Mouse (Mus musculus) mature B cell (primary cell): Measurements from ENCODE around the gene Nsun6.

ENCODE experiments used
- in situ Hi-C: fragments of 300-500 bp; cut with MboI; formaldehyde crosslinking; loops from 2 replicates; pipeline ENCODE4 v1.14.3; 2019

Nsun6 gene

GRCm38 (mm10) chr2:14992531-14992930 lies 62.3 kb downstream of the Nsun6 start:
- in situ Hi-C loops = no loop called here

DNA sequence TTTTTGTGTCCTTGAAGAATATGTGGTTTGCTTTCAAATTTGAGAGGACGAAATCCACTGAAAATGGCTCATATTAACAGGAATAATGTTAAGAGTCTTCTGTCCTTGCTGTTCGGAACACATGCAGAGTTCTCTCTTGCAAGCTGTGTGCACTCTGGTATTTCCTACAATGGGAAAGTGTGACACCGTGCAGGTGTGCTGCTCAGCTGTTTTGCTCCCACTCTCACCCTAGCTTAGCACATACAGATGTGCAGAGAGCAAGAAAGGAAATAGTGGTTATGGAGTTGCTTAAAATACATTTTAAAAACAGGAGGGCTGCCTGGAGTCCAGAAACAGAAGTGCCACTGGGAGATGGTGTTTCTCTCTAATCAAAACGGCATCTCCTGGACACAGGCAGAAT lies 65.5 kb downstream of the Nsun6 start:
- in situ Hi-C loops = no loop called here

GRCm38 (mm10) chr2:14988451-14988850 lies 66.4 kb downstream of the Nsun6 start:
- in situ Hi-C loops = no loop called here

GRCm38 (mm10) chr2:14984029-14984428 lies 70.8 kb downstream of the Nsun6 start:
- in situ Hi-C loops = no loop called here

DNA sequence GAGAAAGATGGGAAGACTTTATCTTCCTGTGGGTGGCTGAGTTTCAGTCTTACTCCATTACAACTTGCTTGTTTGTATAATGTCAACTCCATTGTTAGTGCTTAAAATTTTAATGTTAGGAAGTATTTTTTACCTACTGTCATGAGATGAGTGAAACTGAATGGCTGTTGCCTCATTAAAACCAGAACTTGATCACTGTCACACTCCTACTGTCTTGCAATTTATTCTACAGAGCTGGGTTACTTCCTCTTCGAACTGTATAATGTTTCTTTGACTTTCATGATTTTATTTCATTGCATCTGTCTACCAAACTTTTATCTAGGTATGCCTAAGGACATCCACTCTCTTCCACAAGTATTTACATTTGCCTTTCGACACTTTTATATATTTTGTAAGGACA lies 93.4 kb downstream of the Nsun6 start:
- in situ Hi-C loops = no loop called here

DNA sequence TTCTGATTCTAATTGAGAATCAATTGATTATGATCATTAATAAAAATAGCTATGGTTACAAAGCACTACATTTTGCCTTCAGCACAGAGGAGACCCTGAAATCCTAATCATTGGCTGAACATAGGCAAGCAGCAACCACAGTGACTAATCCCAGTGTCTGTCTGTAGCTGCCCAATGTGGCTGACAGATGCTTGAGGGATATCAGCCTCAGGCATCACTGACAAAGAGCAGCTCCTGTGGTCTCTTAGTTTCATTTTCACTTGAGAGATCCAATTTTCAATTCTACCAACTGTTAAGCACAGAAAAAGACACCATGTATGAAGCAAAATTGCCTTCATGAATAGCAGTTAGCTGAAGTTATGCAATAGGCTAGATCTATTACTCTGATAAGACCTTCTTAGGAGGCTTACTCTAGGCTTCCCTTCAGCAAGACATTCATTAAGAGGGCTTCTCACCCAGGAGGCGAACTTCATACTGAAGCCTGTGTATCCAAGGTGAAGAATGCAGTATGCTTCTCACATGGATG lies 93.8 kb downstream of the Nsun6 start:
- in situ Hi-C loops = no loop called here

DNA sequence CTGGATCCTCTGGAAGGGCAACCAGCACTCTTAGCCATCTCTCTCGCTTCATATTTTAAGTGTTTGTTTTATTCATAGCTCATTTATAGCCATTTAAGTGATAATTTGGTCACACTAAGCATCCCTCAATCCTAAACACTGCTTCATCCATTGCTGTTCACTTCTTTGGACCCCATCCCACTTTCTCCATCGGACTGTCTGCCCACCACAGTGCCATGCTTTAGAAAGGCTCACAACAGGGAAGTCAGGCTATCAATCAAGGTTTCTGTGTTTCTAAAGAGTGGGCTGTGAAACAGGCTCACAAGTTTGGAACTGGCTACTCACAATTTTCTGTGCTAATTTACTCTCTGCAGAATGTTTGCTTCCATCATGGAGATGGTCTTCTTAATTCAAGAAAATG lies 101.8 kb downstream of the Nsun6 start:
- in situ Hi-C loops = no loop called here
